Mouse (Mus musculus): Measurements from ENCODE around the gene Zfp629. TPM values are rescaled to one million over a fixed set of nuclear protein-coding genes. Genes with fewer than 3 reads are reported as not detected.
"Not testable (repeated sequence)": the region's sequence is repeated elsewhere in the genome, so short reads cannot be mapped to it uniquely, and the experiment has no call there.

The Zfp629 gene
- polyA plus RNA-seq, 1 experiment from 2014 or later, result 35.8 TPM

DNA sequence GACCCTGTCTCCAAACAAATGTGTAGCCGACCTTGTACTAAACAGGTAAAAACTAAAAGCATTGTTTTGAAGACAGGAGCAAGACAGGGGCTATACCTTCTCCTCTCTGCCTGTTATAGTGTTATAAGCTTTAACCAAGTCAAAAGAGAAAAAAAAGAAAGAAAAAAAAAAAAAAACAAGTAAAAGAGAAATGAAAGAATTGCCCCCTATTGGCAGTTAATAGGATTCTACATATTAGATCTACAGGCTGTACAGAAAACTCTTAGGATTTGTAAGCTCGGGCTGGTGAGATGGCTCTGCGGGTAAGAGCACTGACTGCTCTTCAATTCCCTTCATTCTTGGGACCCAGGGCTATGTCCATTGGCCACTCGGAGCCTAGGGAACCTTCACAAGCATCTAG lies 26.7 kb upstream of the Zfp629 start:
- H3K9ac ChIP-seq, result no peak overlapping the region
- no peak overlapping the region for H3K4me2 ChIP-seq (replicated peaks)
- no peaks in the 10 kb centered on the region for H3K36me3 ChIP-seq
- ATAC-seq (ENCODE audit: low FRiP score), result no peak
- WGBS, result 77% methylated on average over 4 of the region's 4 CpGs
- H3K27me3 ChIP-seq, result no peaks in the 10 kb centered on the region
- H3K4me3 ChIP-seq, result no peak overlapping the region
- no peak overlapping the region for H3K27ac ChIP-seq
- H3K9me3 ChIP-seq (replicated peaks), result no peaks in the 10 kb centered on the region
- peaks cover 4% of the 10 kb centered on the region; the same call in 1 of the 2 replicates for H3K4me1 ChIP-seq

DNA sequence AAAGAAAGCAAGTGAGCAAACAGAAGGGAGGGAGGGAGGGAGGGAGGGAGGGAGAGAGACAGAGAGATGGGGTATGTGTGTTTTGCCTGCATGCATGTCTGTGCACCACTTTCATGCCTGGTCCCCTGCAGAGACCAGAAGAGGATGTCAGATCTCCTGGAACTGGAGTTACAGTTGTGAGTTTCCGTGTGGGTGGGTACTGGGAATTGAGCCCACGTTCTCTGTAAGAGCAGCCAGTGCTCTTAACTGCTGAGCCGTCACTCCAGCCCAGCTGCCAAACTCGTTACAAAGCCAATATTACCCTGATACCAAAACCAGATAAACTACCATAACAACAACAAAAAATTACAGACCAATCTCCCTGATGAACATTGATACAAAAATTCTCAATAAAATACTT lies 25.7 kb upstream of the Zfp629 start:
- H3K27ac ChIP-seq, result no peak overlapping the region
- no peak overlapping the region for H3K4me2 ChIP-seq (replicated peaks)
- no peak overlapping the region for H3K4me3 ChIP-seq
- no peak overlapping the region for H3K9ac ChIP-seq
- ATAC-seq (ENCODE audit: low FRiP score), result no peak
- no peaks in the 10 kb centered on the region for H3K27me3 ChIP-seq
- no peaks in the 10 kb centered on the region for H3K9me3 ChIP-seq (replicated peaks)
- WGBS, result 54% methylated on average over 4 of the region's 4 CpGs
- peaks cover 6% of the 10 kb centered on the region for H3K4me1 ChIP-seq
- H3K36me3 ChIP-seq, result no peaks in the 10 kb centered on the region

DNA sequence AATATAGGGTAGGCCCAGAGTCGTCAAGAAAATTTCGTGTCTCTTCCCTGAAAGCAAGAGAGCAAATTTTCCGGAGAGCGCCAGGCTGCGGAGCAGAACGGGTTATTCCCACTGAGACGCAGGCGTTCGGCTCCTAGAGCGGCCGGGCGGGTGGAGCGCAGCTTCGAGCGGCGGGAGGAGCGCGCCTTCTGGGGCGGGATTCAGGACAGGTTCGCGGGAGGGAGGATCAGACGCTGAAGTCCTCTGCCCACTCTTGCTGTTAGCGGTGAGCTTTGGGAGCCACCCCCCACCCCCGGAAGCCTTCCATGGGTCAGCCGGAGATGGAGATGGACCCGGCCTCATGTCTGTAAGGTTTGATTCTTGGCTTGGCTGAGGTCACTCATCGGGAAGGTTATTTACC lies 21.4 kb upstream of the Zfp629 start:
- no peaks in the 10 kb centered on the region for H3K36me3 ChIP-seq
- no peak overlapping the region for H3K27ac ChIP-seq
- WGBS, result under 1% methylated on average over 27 of the region's 27 CpGs

DNA sequence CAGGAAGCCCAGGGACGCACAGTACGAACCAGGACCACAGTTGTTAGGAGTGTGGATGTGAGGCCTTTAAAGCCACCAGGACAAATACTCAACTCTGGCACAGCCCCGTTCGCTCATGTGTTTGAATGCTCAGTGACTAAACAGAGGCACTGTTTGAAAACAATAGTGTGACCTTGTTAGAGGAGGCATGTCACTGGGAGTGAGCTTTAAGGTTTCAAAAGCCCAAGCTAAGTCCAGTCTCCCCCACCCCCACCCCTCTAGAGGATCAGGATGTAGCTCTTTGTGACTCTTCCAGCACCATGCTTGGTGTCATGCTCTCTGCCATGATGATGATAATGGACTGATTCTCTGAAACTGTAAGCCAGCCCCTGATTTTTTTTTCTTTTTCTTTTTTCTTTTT lies 15.8 kb upstream of the Zfp629 start:
- Histone ChIP-seq H3K36me3 (no peaks in the 10 kb centered on the region), H3K27ac (no peak overlapping the region), H3K9ac (no peak overlapping the region), H3K4me2 (replicated peaks) (no peak overlapping the region), H3K9me3 (replicated peaks) (no peaks in the 10 kb centered on the region), H3K4me1 (no peaks in the 10 kb centered on the region; the same call in 1 of the 2 replicates), H3K4me3 (no peak overlapping the region), H3K27me3 (no peaks in the 10 kb centered on the region)
- 75% methylated on average over 4 of the region's 4 CpGs for WGBS
- ATAC-seq (ENCODE audit: low FRiP score), result no peak

More for the DNA sequence above, 21.4 kb upstream of the Zfp629 start:
- H3K27me3 ChIP-seq, result no peaks in the 10 kb centered on the region
- peak overlapping the region; percentile 58 for H3K4me3 ChIP-seq
- no peaks in the 10 kb centered on the region for H3K9me3 ChIP-seq (replicated peaks)
- H3K9ac ChIP-seq, result peak overlapping the region; percentile 74
- H3K4me1 ChIP-seq, result peaks cover 6% of the 10 kb centered on the region
- peak; percentile 50; the same call in 1 of the 2 replicates for ATAC-seq (ENCODE audit: low FRiP score)
- H3K4me2 ChIP-seq (replicated peaks), result peak overlapping the region; percentile 75

DNA sequence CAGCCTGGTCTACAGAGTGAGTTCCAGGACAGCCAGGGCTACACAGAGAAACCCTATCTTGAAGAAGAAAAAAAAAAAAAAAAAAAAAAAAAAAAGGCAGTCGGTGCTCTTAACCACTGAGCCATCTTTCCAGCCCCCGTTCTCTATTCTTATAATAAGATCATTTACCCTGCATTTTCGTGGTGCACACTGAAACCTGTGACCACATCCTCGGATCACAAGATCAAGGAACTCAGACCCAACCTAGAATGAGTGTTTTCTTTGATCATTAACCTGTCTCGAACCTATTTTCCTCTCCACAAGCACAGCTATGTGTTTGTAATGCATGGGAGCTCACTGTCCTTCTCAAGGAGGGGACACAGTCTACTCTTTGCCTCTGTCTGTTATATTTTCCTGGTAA lies 13.0 kb upstream of the Zfp629 start:
- no peak for ATAC-seq (ENCODE audit: low FRiP score)
- no peak overlapping the region for H3K4me3 ChIP-seq
- H3K27me3 ChIP-seq, result no peaks in the 10 kb centered on the region
- no peak overlapping the region for H3K9ac ChIP-seq
- WGBS, result 86% methylated on average over 5 of the region's 5 CpGs
- no peaks in the 10 kb centered on the region for H3K9me3 ChIP-seq (replicated peaks)
- H3K4me1 ChIP-seq, result no peaks in the 10 kb centered on the region
- no peak overlapping the region for H3K4me2 ChIP-seq (replicated peaks)
- H3K36me3 ChIP-seq, result no peaks in the 10 kb centered on the region
- H3K27ac ChIP-seq, result no peak overlapping the region

DNA sequence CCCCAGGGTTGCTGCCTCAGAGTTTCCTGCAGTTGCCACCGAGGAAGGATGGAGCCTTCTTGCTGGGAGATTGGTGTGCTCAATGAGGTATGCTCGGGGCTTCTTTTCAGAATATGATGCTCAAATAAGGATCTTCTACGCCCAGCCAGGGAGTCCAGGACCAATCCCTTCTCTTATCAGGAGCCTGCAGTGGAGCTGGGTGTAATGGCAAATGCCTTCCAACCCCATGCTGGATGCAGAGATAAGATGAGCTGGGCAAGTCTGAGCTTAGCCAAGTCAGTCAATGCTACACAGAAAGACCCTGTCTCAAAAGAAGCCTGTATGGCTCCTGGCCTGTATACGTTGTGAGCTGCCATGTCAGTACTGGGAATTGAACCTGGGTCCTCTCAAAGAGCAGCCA lies 10.9 kb upstream of the Zfp629 start:
- H3K27me3 ChIP-seq, result no peaks in the 10 kb centered on the region
- ATAC-seq (ENCODE audit: low FRiP score), result no peak
- H3K4me1 ChIP-seq, result no peaks in the 10 kb centered on the region
- no peaks in the 10 kb centered on the region for H3K36me3 ChIP-seq
- no peaks in the 10 kb centered on the region for H3K9me3 ChIP-seq (replicated peaks)
- no peak overlapping the region for H3K4me2 ChIP-seq (replicated peaks)
- no peak overlapping the region for H3K27ac ChIP-seq
- WGBS, result 93% methylated on average over 4 of the region's 4 CpGs
- H3K4me3 ChIP-seq, result no peak overlapping the region
- no peak overlapping the region for H3K9ac ChIP-seq

DNA sequence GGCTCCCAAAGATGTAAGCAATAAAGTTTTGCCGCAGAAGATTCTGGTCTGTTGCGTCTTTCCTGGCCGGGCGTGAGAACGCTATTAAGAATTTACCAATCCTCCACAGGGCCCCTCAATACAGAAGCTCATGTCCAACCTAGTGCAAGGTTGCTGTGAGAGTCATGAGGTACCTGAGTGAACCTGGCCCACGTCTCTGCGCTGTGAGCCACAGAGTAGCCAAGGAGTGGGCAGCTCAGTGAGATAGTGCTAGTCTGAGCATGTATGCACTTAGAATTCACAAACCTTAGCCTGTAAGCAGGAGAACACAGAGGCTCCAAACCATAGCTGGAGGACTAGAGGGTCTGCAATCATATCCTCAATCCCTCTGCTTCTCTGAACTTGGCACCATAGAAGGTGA lies 10.4 kb upstream of the Zfp629 start:
- no peak for ATAC-seq (ENCODE audit: low FRiP score)
- H3K4me1 ChIP-seq, result no peaks in the 10 kb centered on the region
- no peaks in the 10 kb centered on the region for H3K27me3 ChIP-seq
- WGBS, result 96% methylated on average over 7 of the region's 7 CpGs
- no peak overlapping the region for H3K27ac ChIP-seq
- H3K36me3 ChIP-seq, result no peaks in the 10 kb centered on the region
- no peak overlapping the region for H3K9ac ChIP-seq
- H3K4me2 ChIP-seq (replicated peaks), result no peak overlapping the region
- H3K9me3 ChIP-seq (replicated peaks), result no peaks in the 10 kb centered on the region
- no peak overlapping the region for H3K4me3 ChIP-seq

DNA sequence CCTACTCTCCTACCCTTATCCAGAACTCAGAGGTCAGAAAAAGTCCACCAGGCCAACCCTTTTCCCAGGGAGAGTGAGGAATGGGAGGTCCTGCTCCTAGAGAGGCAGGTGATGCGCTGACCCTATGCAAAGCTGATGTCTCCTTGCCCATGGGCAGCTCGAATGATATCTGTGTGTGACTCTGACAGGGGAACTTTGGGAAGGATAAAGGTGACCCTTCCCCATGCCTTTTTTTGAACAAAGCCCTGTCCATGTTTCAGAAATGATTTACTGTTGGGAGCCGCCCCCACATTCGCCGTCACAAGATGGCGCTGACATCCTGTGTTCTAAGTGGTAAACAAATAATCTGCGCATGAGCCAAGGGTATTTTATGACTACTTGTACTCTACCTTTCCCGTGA lies 2.8 kb upstream of the Zfp629 start:
- H3K27ac ChIP-seq; H3K4me2 ChIP-seq (replicated peaks); H3K27me3 ChIP-seq; H3K36me3 ChIP-seq; H3K9me3 ChIP-seq (replicated peaks); ATAC-seq (ENCODE audit: low FRiP score); H3K4me3 ChIP-seq; H3K9ac ChIP-seq: not testable (repeated sequence)
- WGBS, result 83% methylated on average over 7 of the region's 8 CpGs
- H3K4me1 ChIP-seq, result peaks cover 26% of the 10 kb centered on the region

DNA sequence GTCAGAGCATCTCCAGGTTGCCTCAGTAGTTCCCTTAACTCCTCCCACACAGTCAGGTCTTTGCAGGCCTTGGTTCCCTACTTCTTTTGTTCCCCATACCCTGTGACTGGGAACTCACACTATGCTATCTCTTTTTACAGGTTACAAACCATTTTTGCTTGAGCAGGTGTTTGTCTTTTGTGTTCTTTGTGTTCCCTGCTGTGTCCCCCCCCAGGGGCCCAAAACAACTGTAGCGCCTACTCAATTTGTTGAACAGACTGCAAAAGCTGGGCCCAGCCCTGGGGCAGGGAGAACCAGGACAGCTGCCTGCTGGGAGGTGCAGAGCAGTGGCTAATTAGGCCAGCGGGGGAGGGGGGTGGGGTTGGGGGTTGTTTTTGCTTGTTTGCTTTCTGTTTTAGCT lies 2.4 kb upstream of the Zfp629 start:
- Histone ChIP-seq H3K27me3 (no peaks in the 10 kb centered on the region), H3K4me3 (no peak overlapping the region), H3K36me3 (no peaks in the 10 kb centered on the region), H3K4me1 (peaks cover 26% of the 10 kb centered on the region), H3K9me3 (replicated peaks) (no peaks in the 10 kb centered on the region), H3K9ac (no peak overlapping the region), H3K4me2 (replicated peaks) (no peak overlapping the region), H3K27ac (no peak overlapping the region)
- ATAC-seq (ENCODE audit: low FRiP score), result no peak
- WGBS, result 40% methylated on average over 2 of the region's 2 CpGs

DNA sequence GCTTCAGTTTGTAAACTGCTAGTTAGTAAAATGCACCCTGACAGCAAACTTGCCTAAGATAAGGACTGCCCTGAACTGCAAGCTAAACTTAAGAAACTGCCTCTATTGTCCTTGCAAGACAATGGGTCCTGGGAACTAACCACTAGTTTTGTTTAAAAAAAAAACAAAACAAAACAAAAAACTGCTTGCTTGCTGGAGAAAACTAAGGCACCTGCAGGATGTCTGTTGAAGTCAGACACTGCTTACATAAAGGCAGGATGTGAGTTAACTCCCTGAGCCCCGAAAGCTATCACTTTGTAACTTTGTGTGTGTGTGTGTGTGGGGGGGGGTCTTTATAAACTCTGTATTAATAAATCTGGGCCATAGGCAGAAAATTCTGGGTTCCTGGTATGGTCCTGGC lies 1.3 kb upstream of the Zfp629 start:
- H3K27ac ChIP-seq, result no peak overlapping the region
- peaks cover 26% of the 10 kb centered on the region for H3K4me1 ChIP-seq
- H3K9me3 ChIP-seq (replicated peaks), result no peaks in the 10 kb centered on the region
- no peaks in the 10 kb centered on the region for H3K27me3 ChIP-seq
- no peak overlapping the region for H3K4me3 ChIP-seq
- WGBS, result 72% methylated on average over 1 of the region's 1 CpGs
- no peak overlapping the region for H3K9ac ChIP-seq
- no peak for ATAC-seq (ENCODE audit: low FRiP score)
- no peak overlapping the region for H3K4me2 ChIP-seq (replicated peaks)
- peaks cover 11% of the 10 kb centered on the region for H3K36me3 ChIP-seq

DNA sequence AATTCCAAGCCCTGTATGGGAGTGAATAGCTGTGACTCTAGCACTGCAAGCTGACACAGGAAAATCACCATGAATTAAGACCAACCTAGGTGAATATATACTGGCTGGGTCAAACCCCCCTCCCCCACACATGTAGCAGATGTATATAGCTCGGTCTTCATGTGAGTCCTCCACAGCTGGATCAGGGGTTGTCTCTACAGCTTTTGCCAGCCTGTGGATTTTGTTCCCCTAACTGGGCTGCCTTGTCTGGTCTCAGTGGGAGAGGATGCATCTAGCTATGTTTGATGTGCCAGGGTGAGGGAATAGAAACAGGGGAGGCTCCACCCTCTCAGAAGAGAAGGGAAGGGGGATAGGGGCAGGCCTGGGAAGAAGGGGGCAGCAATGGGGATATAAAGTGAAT lies 739 bp upstream of the Zfp629 start:
- no peak for ATAC-seq (ENCODE audit: low FRiP score)
- no peaks in the 10 kb centered on the region for H3K27me3 ChIP-seq
- H3K4me2 ChIP-seq (replicated peaks), result peak overlapping the region; percentile 82
- 71% methylated on average over 1 of the region's 1 CpGs for WGBS
- peaks cover 16% of the 10 kb centered on the region for H3K36me3 ChIP-seq
- H3K4me3 ChIP-seq, result peak overlapping the region; percentile 100
- peak overlapping the region; percentile 32; the same call in 1 of the 2 replicates for H3K9ac ChIP-seq
- no peaks in the 10 kb centered on the region for H3K9me3 ChIP-seq (replicated peaks)
- peaks cover 26% of the 10 kb centered on the region for H3K4me1 ChIP-seq
- H3K27ac ChIP-seq, result no peak overlapping the region

DNA sequence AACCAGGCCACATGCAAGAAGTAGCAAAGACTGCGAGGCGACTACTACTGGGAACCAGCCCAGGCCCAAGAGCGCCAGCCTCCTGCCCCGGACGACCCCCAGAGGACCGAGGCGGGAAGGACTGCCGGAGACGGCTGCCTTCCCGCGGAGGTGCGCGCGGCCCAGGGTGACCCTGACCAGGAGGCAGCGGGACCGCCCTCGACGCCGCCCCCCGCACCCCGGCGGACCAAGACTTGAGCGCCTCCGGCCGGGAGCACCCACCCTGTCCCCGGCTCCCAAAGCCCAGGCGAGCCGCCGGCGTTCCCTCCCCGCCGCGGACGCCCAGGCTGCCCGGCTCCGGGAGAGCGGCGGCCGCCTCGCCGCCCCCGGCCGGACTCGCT lies 1.1 kb downstream of the Zfp629 start:
- no peaks in the 10 kb centered on the region for H3K9me3 ChIP-seq (replicated peaks)
- H3K27ac ChIP-seq, result peak overlapping the region; percentile 87
- H3K27me3 ChIP-seq, result no peaks in the 10 kb centered on the region
- peak overlapping the region; percentile 98 for H3K9ac ChIP-seq
- peak overlapping the region; percentile 100 for H3K4me3 ChIP-seq
- WGBS, result 0% methylated on average over 14 of the region's 44 CpGs
- ATAC-seq (ENCODE audit: low FRiP score), result no peak; the same call in 1 of the 2 replicates
- H3K4me2 ChIP-seq (replicated peaks), result peak overlapping the region; percentile 82
- H3K36me3 ChIP-seq, result peaks cover 34% of the 10 kb centered on the region
- peaks cover 26% of the 10 kb centered on the region for H3K4me1 ChIP-seq

DNA sequence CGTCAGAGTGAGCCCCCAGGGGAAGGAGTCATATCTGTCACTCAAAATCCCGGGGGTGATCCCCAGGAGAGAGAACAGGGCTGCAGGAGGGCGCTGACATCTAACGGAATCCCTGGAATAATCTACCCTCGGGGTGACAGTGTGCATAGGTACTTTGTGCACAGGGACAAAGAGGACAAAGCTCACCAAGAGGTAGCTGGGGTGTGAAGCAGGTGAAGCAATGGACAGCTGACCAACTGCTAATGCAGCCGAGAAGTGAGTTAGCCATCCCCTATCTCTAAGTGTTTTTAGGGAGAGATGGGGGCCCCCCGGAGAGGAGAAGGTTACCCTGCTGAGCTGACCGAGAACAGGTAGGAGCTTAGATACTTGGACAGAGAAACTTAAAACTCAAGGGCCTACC lies 1.5 kb downstream of the Zfp629 start:
- Histone ChIP-seq H3K27me3 (no peaks in the 10 kb centered on the region), H3K4me3 (peak overlapping the region; percentile 100), H3K27ac (peak overlapping the region; percentile 87; the same call in 1 of the 2 replicates), H3K9me3 (replicated peaks) (no peaks in the 10 kb centered on the region), H3K36me3 (peaks cover 39% of the 10 kb centered on the region), H3K4me1 (peaks cover 26% of the 10 kb centered on the region), H3K9ac (peak overlapping the region; percentile 98), H3K4me2 (replicated peaks) (peak overlapping the region; percentile 82)
- 25% methylated on average over 8 of the region's 8 CpGs for WGBS
- no peak for ATAC-seq (ENCODE audit: low FRiP score)
